Mouse (Mus musculus) heart, embryonic 15.5 days (tissue): ENCODE measurements around the gene Oprl1. TPM values are rescaled to one million over a fixed set of nuclear protein-coding genes. Genes with fewer than 3 reads are reported as not detected.

Experiments
- ATAC-seq: fragments of 200-750 bp; cut with Nextera tagmentation; replicated peaks from 2 replicates; pipeline ENCODE4 v1.8.0; 2017; ENCODE audit warnings: low read depth, moderate TSS enrichment; ENCODE audit not compliant: insufficient number of reproducible peaks, insufficient read depth, low FRiP score
- H3K27ac ChIP-seq: fragments of 300-500 bp; sonication (generic); 2 replicates; pipeline ENCODE4 v1.5.1; 2015; ENCODE audit warnings: mild to moderate bottlenecking, inconsistent platforms
- H3K27me3 ChIP-seq: fragments of 300-500 bp; sonication (generic); 2 replicates; pipeline ENCODE4 v1.6.1; 2015; ENCODE audit warnings: inconsistent platforms
- H3K36me3 ChIP-seq: fragments of 300-500 bp; sonication (generic); 2 replicates; pipeline ENCODE4 v1.6.1; 2015; ENCODE audit warnings: mild to moderate bottlenecking, inconsistent platforms
- H3K4me1 ChIP-seq: fragments of 300-500 bp; sonication (generic); replicated peaks from 2 replicates; pipeline ENCODE4 v1.6.1; 2015; ENCODE audit warnings: inconsistent platforms
- H3K4me2 ChIP-seq: fragments of 300-500 bp; sonication (generic); 2 replicates; pipeline ENCODE4 v1.6.1; 2015; ENCODE audit warnings: inconsistent platforms, mild to moderate bottlenecking, moderate library complexity
- H3K4me3 ChIP-seq: fragments of 300-500 bp; sonication (generic); 2 replicates; pipeline ENCODE4 v1.5.1; 2015; ENCODE audit warnings: mild to moderate bottlenecking, inconsistent platforms
- H3K9ac ChIP-seq: fragments of 300-500 bp; sonication (generic); 2 replicates; pipeline ENCODE4 v1.6.1; 2015; ENCODE audit warnings: mild to moderate bottlenecking, inconsistent platforms
- H3K9me3 ChIP-seq: fragments of 300-500 bp; sonication (generic); replicated peaks from 2 replicates; pipeline ENCODE4 v1.6.1; 2016; ENCODE audit warnings: inconsistent platforms
- WGBS: fragments of 180-500 bp; shearing (Covaris S2); methylation state at CpG from one replicate; pipeline ENCODE4 v1.1.7; 2015; ENCODE audit warnings: mixed read lengths; 5-methylcytosine and 5-hydroxymethylcytosine counted together
- polyA plus RNA-seq: library from polyadenylated mRNA; unstranded; fragments of >200 nt; fragmentation: Nextera tagmentation; extraction: Ambion mirVana; gene quantifications from 2 replicates; pipeline ENCODE4 v1.2.1, GENCODE M21; 2015

The Oprl1 gene
- polyA plus RNA-seq, 1 experiment from 2014 or later = 1.8 TPM

GRCm38 (mm10) chr2:181721200-181721599 lies 6.4 kb downstream of the Oprl1 start:
- ATAC-seq = no peak
- H3K4me2 ChIP-seq = no peak overlapping the region
- H3K36me3 ChIP-seq = no peaks in the 10 kb centered on the region
- no peak overlapping the region for H3K4me3 ChIP-seq
- H3K9me3 ChIP-seq = no peaks in the 10 kb centered on the region
- no peaks in the 10 kb centered on the region for H3K4me1 ChIP-seq
- no peak overlapping the region for H3K27ac ChIP-seq
- H3K9ac ChIP-seq = no peak overlapping the region
- no peaks in the 10 kb centered on the region for H3K27me3 ChIP-seq

- Histone ChIP-seq H3K9ac (no peak overlapping the region), H3K4me3 (no peak overlapping the region), H3K27ac (no peak overlapping the region), H3K4me1 (no peaks in the 10 kb centered on the region), H3K9me3 (no peaks in the 10 kb centered on the region), H3K27me3 (no peaks in the 10 kb centered on the region), H3K36me3 (no peaks in the 10 kb centered on the region), H3K4me2 (no peak overlapping the region)
- 15% methylated on average over 3 of the region's 3 CpGs for WGBS
- no peak for ATAC-seq
Observed at GRCm38 (mm10) chr2:181722213-181722612, 7.4 kb downstream of the Oprl1 start.

GRCm38 (mm10) chr2:181727659-181728262 lies 12.9 kb downstream of the Oprl1 start:
- no peaks in the 10 kb centered on the region for H3K4me1 ChIP-seq
- H3K4me2 ChIP-seq = no peak overlapping the region
- no peak overlapping the region for H3K27ac ChIP-seq
- H3K9me3 ChIP-seq = no peaks in the 10 kb centered on the region
- no peaks in the 10 kb centered on the region for H3K27me3 ChIP-seq
- H3K36me3 ChIP-seq = no peaks in the 10 kb centered on the region
- no peak overlapping the region for H3K4me3 ChIP-seq
- H3K9ac ChIP-seq = no peak overlapping the region
- ATAC-seq = no peak
- 48% methylated on average over 9 of the region's 9 CpGs for WGBS

- Histone ChIP-seq H3K9me3 (no peaks in the 10 kb centered on the region), H3K27ac (no peak overlapping the region), H3K4me2 (no peak overlapping the region), H3K4me3 (no peak overlapping the region), H3K4me1 (no peaks in the 10 kb centered on the region), H3K27me3 (no peaks in the 10 kb centered on the region), H3K36me3 (no peaks in the 10 kb centered on the region), H3K9ac (no peak overlapping the region)
- no peak for ATAC-seq
- 48% methylated on average over 3 of the region's 3 CpGs for WGBS
Observed at GRCm38 (mm10) chr2:181730051-181730450, 15.2 kb downstream of the Oprl1 start.

- 62% methylated on average over 1 of the region's 1 CpGs for WGBS
- H3K4me2 ChIP-seq = no peak overlapping the region
- ATAC-seq = no peak
- no peaks in the 10 kb centered on the region for H3K9me3 ChIP-seq
- H3K4me3 ChIP-seq = no peak overlapping the region
- H3K9ac ChIP-seq = no peak overlapping the region
- no peaks in the 10 kb centered on the region for H3K4me1 ChIP-seq
- H3K27me3 ChIP-seq = no peaks in the 10 kb centered on the region
- no peak overlapping the region for H3K27ac ChIP-seq
- no peaks in the 10 kb centered on the region for H3K36me3 ChIP-seq
Observed at GRCm38 (mm10) chr2:181752626-181753025, 37.8 kb downstream of the Oprl1 start.

GRCm38 (mm10) chr2:181758147-181758725 lies 43.4 kb downstream of the Oprl1 start:
- Histone ChIP-seq H3K9me3 (no peaks in the 10 kb centered on the region), H3K9ac (no peak overlapping the region), H3K4me1 (no peaks in the 10 kb centered on the region), H3K4me3 (no peak overlapping the region), H3K27me3 (peaks cover 9% of the 10 kb centered on the region), H3K27ac (no peak overlapping the region), H3K36me3 (no peaks in the 10 kb centered on the region), H3K4me2 (no peak overlapping the region)
- ATAC-seq = no peak
- WGBS = 43% methylated on average over 2 of the region's 2 CpGs

DNA sequence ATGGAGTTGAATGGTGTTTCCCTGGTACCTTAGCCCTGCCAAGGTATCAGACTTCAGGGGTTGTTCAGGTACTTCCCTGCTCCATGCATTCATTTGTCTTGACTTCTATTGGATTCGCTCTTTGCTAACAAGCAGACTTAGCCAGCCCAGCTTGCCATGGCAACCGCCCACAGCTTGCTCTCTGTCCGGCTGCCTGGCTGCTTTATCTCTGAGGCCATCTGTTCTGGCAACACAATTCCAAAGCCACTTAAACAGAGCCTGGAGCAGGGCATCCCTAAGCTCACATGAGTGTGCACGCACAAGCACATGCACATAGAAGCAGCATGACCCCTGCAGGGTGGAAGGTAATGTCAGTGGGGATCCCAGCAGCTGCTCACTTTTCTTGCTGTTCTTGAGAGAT lies 44.2 kb downstream of the Oprl1 start:
- no peak overlapping the region for H3K27ac ChIP-seq
- no peaks in the 10 kb centered on the region for H3K4me1 ChIP-seq
- no peak overlapping the region for H3K4me3 ChIP-seq
- WGBS = 29% methylated on average over 4 of the region's 4 CpGs
- no peak overlapping the region for H3K4me2 ChIP-seq
- H3K9ac ChIP-seq = no peak overlapping the region
- ATAC-seq = no peak
- no peaks in the 10 kb centered on the region for H3K9me3 ChIP-seq
- no peaks in the 10 kb centered on the region for H3K36me3 ChIP-seq
- H3K27me3 ChIP-seq = peaks cover 14% of the 10 kb centered on the region

- H3K9ac ChIP-seq = no peak within 1 kb of the TSS
- H3K4me2 ChIP-seq = no peak within 1 kb of the TSS
- 52% methylated on average over 8 of the region's 8 CpGs for WGBS
- no peaks in the 10 kb centered on the region for H3K9me3 ChIP-seq
- 0 out of 2 replicates have a peak, but pooled peaks have one; percentile 22 for ATAC-seq
- H3K36me3 ChIP-seq = no peaks in the 10 kb centered on the region
- peaks cover 18% of the 10 kb centered on the region for H3K27me3 ChIP-seq
- no peaks in the 10 kb centered on the region for H3K4me1 ChIP-seq
- no peak within 1 kb of the TSS for H3K27ac ChIP-seq
- no peak within 1 kb of the TSS for H3K4me3 ChIP-seq
Observed at GRCm38 (mm10) chr2:181763006-181763830, 48.4 kb downstream of the Oprl1 start, which contains the start of gene Myt1. Gene Myt1, plus strand, starts transcription at chr2:181763332.

GRCm38 (mm10) chr2:181763886-181764527 lies 49.2 kb downstream of the Oprl1 start:
- no peaks in the 10 kb centered on the region for H3K36me3 ChIP-seq
- no peak overlapping the region for H3K9ac ChIP-seq
- no peak for ATAC-seq
- no peak overlapping the region for H3K4me3 ChIP-seq
- H3K27ac ChIP-seq = no peak overlapping the region
- 43% methylated on average over 14 of the region's 14 CpGs for WGBS
- peaks cover 18% of the 10 kb centered on the region for H3K27me3 ChIP-seq
- no peaks in the 10 kb centered on the region for H3K9me3 ChIP-seq
- H3K4me2 ChIP-seq = no peak overlapping the region
- no peaks in the 10 kb centered on the region for H3K4me1 ChIP-seq

DNA sequence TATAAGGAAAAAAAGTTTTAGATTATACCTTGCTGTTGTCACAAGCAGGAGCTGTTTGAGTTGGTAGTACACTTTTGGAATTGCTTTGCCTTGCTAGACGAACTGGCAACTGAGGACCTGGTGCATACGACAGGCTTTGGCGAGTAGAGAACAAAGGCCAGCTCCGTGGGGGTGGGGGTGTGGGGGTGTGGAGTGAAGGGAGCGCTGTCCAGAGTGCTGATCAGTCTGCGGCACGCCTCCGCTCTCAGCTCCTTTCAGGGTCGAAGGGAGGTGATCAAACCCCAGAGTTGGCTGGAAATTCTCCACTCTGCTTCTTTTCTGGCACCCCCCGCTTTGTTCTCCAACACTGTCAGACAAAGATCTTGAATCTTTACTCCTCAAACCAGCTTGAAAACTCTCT lies 49.8 kb downstream of the Oprl1 start:
- Histone ChIP-seq H3K36me3 (no peaks in the 10 kb centered on the region), H3K4me3 (no peak overlapping the region), H3K27me3 (peaks cover 19% of the 10 kb centered on the region), H3K27ac (no peak overlapping the region), H3K9ac (no peak overlapping the region), H3K4me1 (no peaks in the 10 kb centered on the region), H3K4me2 (no peak overlapping the region), H3K9me3 (no peaks in the 10 kb centered on the region)
- no peak for ATAC-seq
- WGBS = 2% methylated on average over 10 of the region's 10 CpGs

- no peak overlapping the region for H3K4me2 ChIP-seq
- ATAC-seq = no peak
- H3K4me1 ChIP-seq = no peaks in the 10 kb centered on the region
- WGBS = 80% methylated on average over 4 of the region's 4 CpGs
- no peak overlapping the region for H3K27ac ChIP-seq
- H3K4me3 ChIP-seq = no peak overlapping the region
- no peaks in the 10 kb centered on the region for H3K9me3 ChIP-seq
- H3K27me3 ChIP-seq = peaks cover 21% of the 10 kb centered on the region
- no peaks in the 10 kb centered on the region for H3K36me3 ChIP-seq
- no peak overlapping the region for H3K9ac ChIP-seq
Observed at GRCm38 (mm10) chr2:181765251-181765650, 50.4 kb downstream of the Oprl1 start.
